Mouse (Mus musculus) adrenal gland (tissue): ENCODE measurements around the gene Scyl1.
"Not testable (repeated sequence)": the region's sequence is repeated elsewhere in the genome, so short reads cannot be mapped to it uniquely, and the experiment has no call there.

Source experiments
- intact Hi-C: fragments of 180-260 bp; cut with DNase I; formaldehyde crosslinking; loops from one replicate; pipeline ENCODE4 v1.15.1; 2025
- long read RNA-seq, 2 experiments: library from polyadenylated mRNA; unstranded; transcript quantifications; one replicate each; pipeline ENCODE4 v2.0.0; 2020; ENCODE audit warnings: borderline replicate concordance in 1 of 2; ENCODE audit not compliant: insufficient replicate concordance in 1 of 2

Scyl1 gene
- long read RNA-seq, experiment 1, transcript Scyl1-201 (17 exons, 2,586 nt), result minor isoform, 7 of 65 reads
- long read RNA-seq, experiment 1, transcript Scyl1-210 (17 exons, 2,731 nt), result major isoform, 36 of 65 reads
- long read RNA-seq, experiment 1, partial matches to known transcripts, result 9 of 65 reads
- long read RNA-seq, experiment 1, other reads (novel, unspliced or antisense), result 8 of 65 reads
- long read RNA-seq, experiment 2, transcript Scyl1-210 (17 exons, 2,731 nt), result major isoform, 55 of 80 reads
- long read RNA-seq, experiment 2, partial matches to known transcripts, result 9 of 80 reads
- long read RNA-seq, experiment 2, other reads (novel, unspliced or antisense), result 9 of 80 reads

GRCm38 (mm10) chr19:5770925-5771860 is at the start of gene Scyl1:
TSS of gene Scyl1 (minus strand) at chr19:5771419.
- intact Hi-C loops, result no loop called here

- intact Hi-C loops, result no loop called here
These were observed 48.3 kb upstream of the Scyl1 start for GRCm38 (mm10) chr19:5819549-5819948.

- intact Hi-C loops, result no loop called here
These were observed 47.4 kb upstream of the Scyl1 start for GRCm38 (mm10) chr19:5818590-5818977.

GRCm38 (mm10) chr19:5817703-5818589 is 46.7 kb upstream of the Scyl1 start:
- intact Hi-C loops, result no loop called here

GRCm38 (mm10) chr19:5815928-5816327 is 44.7 kb upstream of the Scyl1 start:
- intact Hi-C loops, result no loop called here

- intact Hi-C loops, result no loop called here
These were observed 43.8 kb upstream of the Scyl1 start for GRCm38 (mm10) chr19:5815010-5815409.

GRCm38 (mm10) chr19:5814048-5814447 is 42.8 kb upstream of the Scyl1 start:
- intact Hi-C loops, result not testable (repeated sequence)

- intact Hi-C loops, result no loop called here
These were observed 42.3 kb upstream of the Scyl1 start for GRCm38 (mm10) chr19:5813567-5813966.

- intact Hi-C loops, result no loop called here
These were observed 40.7 kb upstream of the Scyl1 start for GRCm38 (mm10) chr19:5811771-5812504.

GRCm38 (mm10) chr19:5810840-5811563 is 39.8 kb upstream of the Scyl1 start:
- intact Hi-C loops, result no loop called here

GRCm38 (mm10) chr19:5810103-5810839 is 39.1 kb upstream of the Scyl1 start:
- intact Hi-C loops, result no loop called here

GRCm38 (mm10) chr19:5809712-5810089 is 38.5 kb upstream of the Scyl1 start:
- intact Hi-C loops, result no loop called here

GRCm38 (mm10) chr19:5808955-5809711 is 37.9 kb upstream of the Scyl1 start:
- intact Hi-C loops, result no loop called here

- intact Hi-C loops, result no loop called here
These were observed 36.5 kb upstream of the Scyl1 start for GRCm38 (mm10) chr19:5807740-5808139.

GRCm38 (mm10) chr19:5806809-5807205 is 35.6 kb upstream of the Scyl1 start:
- intact Hi-C loops, result no loop called here

GRCm38 (mm10) chr19:5806051-5806808 is 35.0 kb upstream of the Scyl1 start:
- intact Hi-C loops, result no loop called here

GRCm38 (mm10) chr19:5804371-5804899 is 33.2 kb upstream of the Scyl1 start:
- intact Hi-C loops, result no loop called here
